8 mouse cellular contexts compared by ENCODE assay signal in genomic region chrX:134404584-134404955, GRCm38 (mm10). TPM values are rescaled to one million over a fixed set of nuclear protein-coding genes. Genes with fewer than 3 reads are reported as not detected.
DNase-seq lines count a peak whose midpoint lies in the region; ATAC-seq and TF ChIP-seq lines count a peak whose summit lies in the region.

No protein-coding gene starts in this region.

- H3K36me3 ChIP-seq in liver, embryonic 11.5 days (ENCODE audit: control insufficient read depth, insufficient read depth, low read length), result no peaks in the 10 kb centered on the region
- no peaks in the 10 kb centered on the region for H3K36me3 ChIP-seq in hindbrain, embryonic 11.5 days (ENCODE audit: control insufficient read depth, insufficient read depth, low read length)
- no peaks in the 10 kb centered on the region for H3K36me3 ChIP-seq in midbrain, embryonic 10.5 days
- H3K36me3 ChIP-seq in testis, adult 2 months (ENCODE audit: control insufficient read depth, insufficient read depth, low read length), result no peaks in the 10 kb centered on the region

- peak; percentile 13 to 22 for DNase-seq in cerebellum, adult 2 months
- DNase-seq in cerebellum, adult 11 months, result no peak
- no peak for DNase-seq in liver, embryonic 11.5 days (ENCODE audit: low spot score)
- DNase-seq in liver, result no peak
- no peak for DNase-seq in hindbrain, embryonic 11.5 days (ENCODE audit: low spot score)
- DNase-seq in midbrain, embryonic 10.5 days (ENCODE audit: low spot score), result peak; percentile 37
- DNase-seq in thymus, postnatal 0 days (ENCODE audit: low spot score), result no peak

- H3K9me3 ChIP-seq in liver, embryonic 11.5 days (ENCODE audit: control insufficient read depth, low read length), result no peaks in the 10 kb centered on the region
- no peaks in the 10 kb centered on the region for H3K9me3 ChIP-seq in hindbrain, embryonic 11.5 days (ENCODE audit: control insufficient read depth, low read length)
- H3K9me3 ChIP-seq in midbrain, embryonic 10.5 days (replicated peaks), result no peaks in the 10 kb centered on the region

- WGBS in cerebellum, adult 2 months, result 7% methylated on average over 12 of the region's 14 CpGs
- 46% methylated on average over 13 of the region's 14 CpGs for WGBS in liver, embryonic 11.5 days
- 28% methylated on average over 12 of the region's 14 CpGs for WGBS in hindbrain, embryonic 11.5 days
- WGBS in midbrain, embryonic 10.5 days, result 30% methylated on average over 12 of the region's 14 CpGs

- TF ChIP-seq CTCF in cerebellum, adult 2 months (IDR thresholded peaks at IDR 0.05; ENCODE audit: borderline replicate concordance, insufficient read depth, low read depth, low read length), result no peak
- no peak for TF ChIP-seq CTCF in testis, adult 2 months (IDR thresholded peaks at IDR 0.05; ENCODE audit: control insufficient read depth, insufficient read depth, insufficient replicate concordance, low read depth, low read length)

- H3K4me3 ChIP-seq in cerebellum, adult 2 months (replicated peaks; ENCODE audit: insufficient read depth, low read depth, low read length), result peak overlapping the region; percentile 63
- peak overlapping the region; percentile 24; the same call in 1 of the 2 replicates for H3K4me3 ChIP-seq in liver, embryonic 11.5 days (ENCODE audit: low read depth, low read length)
- peak overlapping the region; percentile 31 for H3K4me3 ChIP-seq in hindbrain, embryonic 11.5 days (ENCODE audit: low read depth, low read length)
- peak overlapping the region; percentile 49 for H3K4me3 ChIP-seq in midbrain, embryonic 10.5 days
- H3K4me3 ChIP-seq in testis, adult 2 months (ENCODE audit: control insufficient read depth, low read depth, low read length), result peak overlapping the region; percentile 36

- ATAC-seq in liver, embryonic 11.5 days (replicated peaks; ENCODE audit: low FRiP score), result no peak
- peak; percentile 75 for ATAC-seq in hindbrain, embryonic 11.5 days (ENCODE audit: low FRiP score)

- no peak for TF ChIP-seq POLR2A in cerebellum, adult 2 months (IDR thresholded peaks at IDR 0.05; ENCODE audit: borderline replicate concordance, insufficient read depth, low read length)
- TF ChIP-seq POLR2A in testis, adult 2 months (IDR thresholded peaks at IDR 0.05; ENCODE audit: control insufficient read depth, low read depth, low read length), result no peak

- H3K4me2 ChIP-seq in liver, embryonic 11.5 days, result peak overlapping the region; percentile 51
- peak overlapping the region; percentile 44 for H3K4me2 ChIP-seq in hindbrain, embryonic 11.5 days (replicated peaks; ENCODE audit: low read depth, low read length)

- no peaks in the 10 kb centered on the region for H3K27me3 ChIP-seq in cerebellum, adult 2 months (ENCODE audit: control insufficient read depth, insufficient read depth, low read length)
- H3K27me3 ChIP-seq in liver, embryonic 11.5 days (replicated peaks; ENCODE audit: control insufficient read depth, insufficient read depth, low read length), result no peaks in the 10 kb centered on the region
- no peaks in the 10 kb centered on the region; the same call in 1 of the 2 replicates for H3K27me3 ChIP-seq in hindbrain, embryonic 11.5 days (ENCODE audit: control insufficient read depth, insufficient read depth, low read length)
- peaks cover 74% of the 10 kb centered on the region for H3K27me3 ChIP-seq in midbrain, embryonic 10.5 days (ENCODE audit: low read depth, poor library complexity, severe bottlenecking)
- no peaks in the 10 kb centered on the region for H3K27me3 ChIP-seq in testis, adult 2 months (ENCODE audit: control insufficient read depth, insufficient read depth, low read length)

- no peak overlapping the region for H3K9ac ChIP-seq in liver, embryonic 11.5 days (ENCODE audit: low read depth, low read length)
- peak overlapping the region; percentile 42; the same call in 1 of the 2 replicates for H3K9ac ChIP-seq in hindbrain, embryonic 11.5 days (ENCODE audit: low read depth, low read length)

- H3K27ac ChIP-seq in cerebellum, adult 2 months (ENCODE audit: insufficient read depth, low read length), result no peak overlapping the region
- H3K27ac ChIP-seq in liver, embryonic 11.5 days (ENCODE audit: low read depth, low read length), result no peak overlapping the region
- 0 out of 2 replicates have a peak overlapping the region, but pooled peaks have one; percentile 30 for H3K27ac ChIP-seq in hindbrain, embryonic 11.5 days (ENCODE audit: low read depth, low read length)
- H3K27ac ChIP-seq in midbrain, embryonic 10.5 days (replicated peaks), result peak overlapping the region; percentile 81
- H3K27ac ChIP-seq in testis, adult 2 months (ENCODE audit: control insufficient read depth, insufficient read depth, low read depth, low read length), result no peak overlapping the region

- no peaks in the 10 kb centered on the region for H3K4me1 ChIP-seq in cerebellum, adult 2 months (ENCODE audit: control insufficient read depth, insufficient read depth, low read length)
- no peaks in the 10 kb centered on the region for H3K4me1 ChIP-seq in liver, embryonic 11.5 days (replicated peaks; ENCODE audit: control insufficient read depth, insufficient read depth, low read length)
- H3K4me1 ChIP-seq in hindbrain, embryonic 11.5 days (replicated peaks; ENCODE audit: control insufficient read depth, insufficient read depth, low read length), result no peaks in the 10 kb centered on the region
- peaks cover 13% of the 10 kb centered on the region; the same call in 1 of the 2 replicates for H3K4me1 ChIP-seq in midbrain, embryonic 10.5 days
- no peaks in the 10 kb centered on the region for H3K4me1 ChIP-seq in testis, adult 2 months (ENCODE audit: control insufficient read depth, insufficient read depth, low read length)

RNA-seq across cellular contexts. Expression of gene Drp2, which starts 0.2 kb away (rescaled TPM):
- polyA plus RNA-seq in cerebellum, adult 2 months (2012; rRNA removed), result 12.8 and 14.0 TPM in 2 replicates
- 0.42 and 0.52 TPM in 2 replicates for polyA plus RNA-seq in liver, embryonic 11.5 days (2014; fragmentation: Nextera tagmentation; extraction: Ambion mirVana)
- polyA plus RNA-seq in hindbrain, embryonic 11.5 days (2014; fragmentation: Nextera tagmentation; extraction: Ambion mirVana), result 6.5 and 8.4 TPM in 2 replicates
- polyA plus RNA-seq in midbrain, embryonic 10.5 days (2016; fragmentation: Nextera tagmentation; extraction: Ambion mirVana), result 4.6 and 7.9 TPM in 2 replicates
- 2.2 and 2.9 TPM in 2 replicates for polyA plus RNA-seq in testis, adult 2 months (2012; rRNA removed)
- polyA plus RNA-seq in thymus, postnatal 0 days (2015; fragmentation: Nextera tagmentation; extraction: Ambion mirVana), result 0.27 and 0.29 TPM in 2 replicates

Comparison
In these comparisons a context has a peak if more than half of its experiments do, and no peak if none do; other contexts are left out.
1. DNase-seq: peak in cerebellum, adult 2 months (2 of 2) and midbrain, embryonic 10.5 days (single experiment); none in cerebellum, adult 11 months (single experiment), liver, embryonic 11.5 days (single experiment), liver (single experiment), hindbrain, embryonic 11.5 days (single experiment) and thymus, postnatal 0 days (single experiment).
2. H3K27ac ChIP-seq: peak in hindbrain, embryonic 11.5 days (single experiment) and midbrain, embryonic 10.5 days (single experiment); none in cerebellum, adult 2 months (single experiment), liver, embryonic 11.5 days (single experiment) and testis, adult 2 months (single experiment).
3. Peak in every context shown above with its lines, with median percentiles within 50 percentile points of each other: H3K4me3 ChIP-seq.